Mouse (Mus musculus) adrenal gland (tissue): ENCODE data around the gene Fam161a.

Source experiments
- intact Hi-C: fragments of 180-260 bp; cut with DNase I; formaldehyde crosslinking; loops from one replicate; pipeline ENCODE4 v1.15.1; 2025

Gene Fam161a

GRCm38 (mm10) chr11:22989786-22990185 lies 17.5 kb upstream of the Fam161a start:
- intact Hi-C loops, result loop anchor here (5.0 to 10.0 kb wide), 2 partner anchors 283 to 705 kb away; no protein-coding TSS in a partner anchor

DNA sequence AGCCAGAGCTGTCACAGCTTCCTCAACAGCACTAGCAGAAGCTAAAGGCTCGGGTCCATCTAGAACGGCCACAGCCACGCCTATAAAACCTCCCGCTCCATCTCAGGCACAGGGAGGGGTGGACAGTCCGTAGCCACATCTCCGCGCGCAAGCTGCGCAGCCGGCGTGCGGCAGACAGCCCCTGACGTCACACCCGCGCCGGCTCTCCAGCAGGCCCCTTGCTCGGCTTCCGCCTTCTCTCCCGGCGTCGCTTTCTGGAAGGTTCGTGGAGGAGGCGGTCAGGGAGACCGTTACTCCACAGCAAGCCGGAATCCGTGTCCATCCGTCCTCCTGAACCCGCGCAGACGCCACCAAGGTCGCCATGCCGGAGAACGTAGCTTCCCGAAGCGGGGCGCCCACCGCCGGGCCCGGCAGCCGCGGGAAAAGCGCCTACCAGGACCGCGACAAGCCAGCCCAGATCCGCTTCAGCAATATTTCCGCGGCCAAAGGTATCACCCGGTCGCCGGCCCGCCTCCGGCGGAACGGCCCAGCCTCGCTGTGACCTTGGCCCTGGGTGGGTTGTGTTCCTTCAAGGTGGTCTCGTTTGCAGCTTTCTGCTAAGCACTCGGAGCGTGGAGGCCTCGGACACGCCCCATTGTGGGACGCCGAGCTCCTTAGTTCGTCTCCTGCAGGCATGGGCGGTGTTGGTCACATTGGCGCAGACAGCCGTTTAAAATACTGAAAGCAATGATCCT lies 16.8 kb upstream of the Fam161a start, which contains the start of gene Cct4:
Gene Cct4, plus strand, starts transcription at position 127 of the 734 bp plus-strand sequence.
- intact Hi-C loops, result no loop called here

DNA sequence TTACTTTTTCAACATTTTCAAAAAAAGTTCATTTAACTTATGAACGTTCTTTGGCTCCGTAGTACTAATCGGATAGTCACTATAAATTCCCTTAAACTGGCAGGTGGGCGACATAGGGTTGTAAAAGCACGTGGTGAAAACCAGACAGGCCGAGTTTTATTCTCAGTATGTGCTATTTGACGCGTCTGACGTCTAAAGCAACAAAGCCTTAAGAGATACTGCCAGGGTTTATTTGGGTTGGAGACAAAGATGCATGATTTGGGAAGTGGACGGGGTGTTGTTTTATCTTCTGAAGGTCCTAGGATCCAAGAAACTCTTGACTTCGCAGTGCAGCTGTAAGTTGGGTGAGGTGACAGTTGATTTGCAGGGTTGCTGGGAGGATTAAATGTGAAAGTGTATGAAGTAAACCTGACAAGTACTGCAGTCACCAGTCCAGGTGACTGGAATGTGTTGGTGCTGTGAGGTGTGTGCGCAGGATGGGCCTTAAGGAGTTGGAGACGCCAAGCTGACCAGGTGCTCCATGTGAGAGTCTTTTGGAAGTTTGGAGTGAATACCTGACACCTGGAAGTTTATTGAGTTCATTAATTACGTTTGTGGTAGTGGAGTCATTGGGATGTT lies 16.0 kb upstream of the Fam161a start:
- intact Hi-C loops, result no loop called here

DNA sequence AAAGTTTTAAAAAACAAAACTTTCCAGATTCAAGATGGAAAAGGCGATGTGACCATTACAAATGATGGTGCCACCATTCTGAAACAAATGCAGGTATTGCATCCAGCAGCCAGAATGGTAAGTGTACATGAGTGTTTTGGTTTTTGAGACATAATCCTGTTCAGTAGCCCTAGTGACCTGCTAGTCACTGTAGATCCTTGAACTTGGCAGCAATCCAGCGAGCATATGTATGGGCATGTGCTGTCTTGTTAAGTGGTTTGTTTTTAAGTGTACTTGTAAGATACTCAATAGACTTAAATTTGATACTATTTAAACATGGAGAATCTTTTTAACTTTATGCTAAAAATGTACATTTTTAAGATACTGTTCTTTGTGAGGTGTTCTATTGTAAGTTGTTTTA lies 13.1 kb upstream of the Fam161a start:
- intact Hi-C loops, result no loop called here

DNA sequence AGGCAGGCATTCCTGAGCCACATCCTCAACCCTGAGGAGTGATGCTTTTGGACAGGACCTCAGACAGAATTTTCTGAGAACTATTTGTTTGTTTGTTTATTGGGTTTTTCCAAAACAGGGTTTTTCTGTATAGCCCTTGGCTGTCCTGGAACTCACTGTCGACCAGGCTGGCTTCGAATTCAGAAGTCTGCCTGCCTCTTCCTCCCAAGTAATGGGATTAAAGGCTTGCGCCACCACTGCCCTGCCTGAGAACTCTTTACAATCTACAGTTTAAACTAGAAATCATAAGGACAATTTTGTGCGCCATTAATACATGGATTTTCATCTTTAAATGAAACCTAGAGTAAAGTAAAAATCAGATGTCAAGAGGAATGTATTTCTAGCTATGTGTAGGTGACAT lies 11.9 kb upstream of the Fam161a start:
- intact Hi-C loops, result no loop called here

DNA sequence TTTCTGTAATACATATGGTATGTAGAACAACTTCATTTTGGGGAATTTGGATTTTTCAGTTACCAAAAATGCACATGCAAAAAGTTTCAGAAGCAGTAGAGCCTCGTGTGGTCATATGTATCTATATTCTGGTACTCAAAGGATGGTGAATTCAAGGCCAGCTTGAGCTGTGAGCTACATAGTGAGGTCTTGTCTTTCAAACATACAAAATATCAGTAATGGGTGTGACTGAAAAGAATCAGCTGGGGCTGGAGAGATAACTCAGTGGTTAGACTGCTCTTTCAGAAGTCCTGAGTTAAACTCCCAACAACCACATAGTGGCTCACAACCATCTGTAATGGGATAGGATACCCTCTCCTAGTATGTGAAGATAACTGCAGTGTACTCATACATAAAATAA lies 9.0 kb upstream of the Fam161a start:
- intact Hi-C loops, result no loop called here

DNA sequence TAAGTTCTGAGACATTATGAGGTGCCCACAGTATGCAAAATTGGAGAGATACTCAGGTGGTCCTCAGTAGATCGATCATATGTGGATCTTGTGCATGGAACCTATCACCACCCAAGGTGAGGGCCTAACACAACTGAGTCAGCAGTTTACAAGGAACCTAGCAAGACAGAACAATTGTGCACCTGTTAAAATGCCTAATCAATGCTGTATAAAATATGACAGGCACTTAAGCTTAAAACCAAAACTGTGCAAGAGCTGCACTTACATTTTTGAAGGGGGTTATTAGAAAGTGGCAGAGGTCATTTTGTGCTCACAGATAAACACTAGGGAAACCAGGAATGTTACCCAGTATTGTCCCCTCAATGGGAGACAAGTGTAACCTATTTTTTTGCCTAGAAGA lies 2.1 kb upstream of the Fam161a start:
- intact Hi-C loops, result loop anchor here (5.0 kb wide), 1 partner anchor 257 kb away; no protein-coding TSS in a partner anchor

- intact Hi-C loops, result loop anchor here (5.0 kb wide), 1 partner anchor 255 kb away; no protein-coding TSS in a partner anchor
Measured at GRCm38 (mm10) chr11:23007166-23007480, 208 bp upstream of the Fam161a start.

GRCm38 (mm10) chr11:23008181-23008823 lies 971 bp downstream of the Fam161a start:
- intact Hi-C loops, result loop anchor here (5.0 kb wide), 1 partner anchor 254 kb away; no protein-coding TSS in a partner anchor

GRCm38 (mm10) chr11:23008824-23009200 lies 1.5 kb downstream of the Fam161a start:
- intact Hi-C loops, result loop anchor here (5.0 kb wide), 1 partner anchor 253 kb away; no protein-coding TSS in a partner anchor

DNA sequence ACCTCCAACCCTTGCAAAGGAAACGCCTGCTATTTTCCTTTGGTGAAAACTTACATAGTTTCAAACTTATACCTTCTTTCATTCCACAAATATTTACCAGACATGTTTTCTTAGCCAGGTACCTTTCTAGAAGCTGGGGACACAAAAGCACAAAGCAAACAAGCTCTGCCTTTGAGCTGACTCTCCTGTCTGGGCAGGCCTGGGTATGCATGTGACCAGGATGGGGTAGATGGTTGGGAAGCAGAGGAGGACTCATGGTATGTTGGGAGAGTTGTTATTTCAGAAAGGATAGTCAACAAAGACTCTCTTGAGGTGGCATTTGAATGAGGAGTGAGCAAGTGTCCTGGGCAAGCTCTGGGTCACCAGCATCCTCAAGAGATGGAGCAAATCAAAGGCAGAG lies 5.8 kb downstream of the Fam161a start:
- intact Hi-C loops, result loop anchor here (10.0 kb wide), 1 partner anchor 122 kb away; no protein-coding TSS in a partner anchor

GRCm38 (mm10) chr11:23013580-23014294 lies 6.4 kb downstream of the Fam161a start:
- intact Hi-C loops, result loop anchor here (10.0 kb wide), 1 partner anchor 121 kb away; no protein-coding TSS in a partner anchor

- intact Hi-C loops, result loop anchor here (10.0 kb wide), 1 partner anchor 120 kb away; no protein-coding TSS in a partner anchor
Measured at GRCm38 (mm10) chr11:23014996-23015395, 7.7 kb downstream of the Fam161a start.

- intact Hi-C loops, result loop anchor here (10.0 kb wide), 1 partner anchor 117 kb away; no protein-coding TSS in a partner anchor
Measured at GRCm38 (mm10) chr11:23017943-23018342, 10.6 kb downstream of the Fam161a start.

GRCm38 (mm10) chr11:23020116-23020770 lies 12.9 kb downstream of the Fam161a start:
- intact Hi-C loops, result no loop called here

GRCm38 (mm10) chr11:23020841-23021240 lies 13.5 kb downstream of the Fam161a start:
- intact Hi-C loops, result no loop called here

GRCm38 (mm10) chr11:23023155-23023554 lies 15.8 kb downstream of the Fam161a start:
- intact Hi-C loops, result no loop called here

- intact Hi-C loops, result no loop called here
Measured at GRCm38 (mm10) chr11:23024169-23024568, 16.8 kb downstream of the Fam161a start.

- intact Hi-C loops, result no loop called here
Measured at GRCm38 (mm10) chr11:23028957-23029356, 21.6 kb downstream of the Fam161a start.

- intact Hi-C loops, result no loop called here
Measured at GRCm38 (mm10) chr11:23029399-23029798, 22.1 kb downstream of the Fam161a start.

GRCm38 (mm10) chr11:23047252-23047651 lies 39.9 kb downstream of the Fam161a start:
- intact Hi-C loops, result no loop called here
